Mouse (Mus musculus) CH12.LX (cell line): ENCODE measurements around the gene Fbxo39. TPM values are rescaled to one million over a fixed set of nuclear protein-coding genes. Genes with fewer than 3 reads are reported as not detected.
"Not testable (repeated sequence)": the region's sequence is repeated elsewhere in the genome, so short reads cannot be mapped to it uniquely, and the experiment has no call there.

ENCODE experiments used
- DNase-seq: peaks from one replicate; pipeline ENCODE4 v3.0.0-alpha.2; 2013; ENCODE audit errors: extremely low read depth
- H3K27ac ChIP-seq: 2 replicates; pipeline ENCODE4 v1.5.1; 2012; ENCODE audit warnings: low read depth, mild to moderate bottlenecking, control low read depth, moderate library complexity; ENCODE audit not compliant: insufficient read depth
- H3K27me3 ChIP-seq: replicated peaks from 2 replicates; pipeline ENCODE3; 2012; ENCODE audit warnings: inconsistent platforms
- H3K36me3 ChIP-seq, 2 experiments: replicated peaks in 1 of 2; 2 replicates each; pipeline versions ENCODE3 to v1.6.1; 2012; ENCODE audit warnings: inconsistent platforms in 1 of 2, low read length in 1 of 2, mild to moderate bottlenecking in 1 of 2, mixed read lengths in 1 of 2, moderate library complexity in 1 of 2; ENCODE audit not compliant: control insufficient read depth in 1 of 2, insufficient read depth in 1 of 2
- H3K4me1 ChIP-seq, 2 experiments: 2 replicates each; pipeline ENCODE4 v1.6.1; 2012; ENCODE audit warnings: inconsistent platforms in 1 of 2, moderate library complexity in 1 of 2; ENCODE audit not compliant: insufficient read depth in 2 of 2, control insufficient read depth in 1 of 2
- H3K4me2 ChIP-seq: 2 replicates; pipeline ENCODE4 v1.6.1; 2012; ENCODE audit warnings: low read depth, mild to moderate bottlenecking, control low read depth; ENCODE audit not compliant: poor library complexity, insufficient read depth, severe bottlenecking
- H3K4me3 ChIP-seq, 3 experiments: fragments of 150-350 bp in 1 of 3; sonication (generic) in 1 of 3; replicated peaks in 1 of 3; 2 replicates each; pipeline versions ENCODE3 to v1.5.1; 2011 to 2012; ENCODE audit warnings: low read depth in 2 of 3, low read length in 2 of 3, mild to moderate bottlenecking in 2 of 3, moderate library complexity in 2 of 3, control low read depth in 1 of 3, improper control_type of control experiment in 1 of 3, inconsistent platforms in 1 of 3, mixed read lengths in 1 of 3; ENCODE audit not compliant: poor library complexity in 1 of 3
- H3K79me2 ChIP-seq: replicated peaks from 2 replicates; pipeline ENCODE4 v1.6.1; 2012; ENCODE audit warnings: mild to moderate bottlenecking, moderate library complexity; ENCODE audit not compliant: control insufficient read depth, poor library complexity, insufficient read depth, severe bottlenecking; ENCODE audit errors: extremely low read depth
- H3K9ac ChIP-seq: 2 replicates; pipeline ENCODE4 v1.6.1; 2012; ENCODE audit warnings: low read depth, mild to moderate bottlenecking, control low read depth, moderate library complexity; ENCODE audit not compliant: insufficient read depth
- H3K9me3 ChIP-seq: replicated peaks from 2 replicates; pipeline ENCODE3; 2012; ENCODE audit warnings: low read length, inconsistent platforms, mixed read lengths
- CHD1 ChIP-seq: IDR thresholded peaks from 2 replicates; pipeline ENCODE4 v1.6.1; 2012; ENCODE audit warnings: low read depth, low read length, improper control_type of control experiment, inconsistent platforms
- CTCF ChIP-seq, 2 experiments: IDR thresholded peaks in 1 of 2; conservative IDR thresholded peaks in 1 of 2; 2 replicates each; pipeline ENCODE4 v1.5.1; 2011 to 2012; ENCODE audit warnings: low read depth in 2 of 2, low read length in 2 of 2, improper control_type of control experiment in 1 of 2, inconsistent platforms in 1 of 2, mild to moderate bottlenecking in 1 of 2, moderate library complexity in 1 of 2
- GABPA ChIP-seq: IDR thresholded peaks from 2 replicates; pipeline ENCODE4 v1.6.1; 2012; ENCODE audit warnings: low read depth, low read length, improper control_type of control experiment, inconsistent platforms; ENCODE audit not compliant: insufficient replicate concordance
- IRF4 ChIP-seq: IDR thresholded peaks from 2 replicates; pipeline ENCODE4 v1.6.1; 2014; ENCODE audit warnings: low read depth, mild to moderate bottlenecking, inconsistent platforms, low read length, improper control_type of control experiment
- MAX ChIP-seq: IDR thresholded peaks from 2 replicates; pipeline ENCODE4 v1.6.1; 2011; ENCODE audit warnings: low read length, improper control_type of control experiment
- MAZ ChIP-seq: IDR thresholded peaks from 2 replicates; pipeline ENCODE4 v1.6.1; 2012; ENCODE audit warnings: low read depth, mild to moderate bottlenecking, inconsistent platforms, low read length, improper control_type of control experiment, moderate library complexity
- MXI1 ChIP-seq: IDR thresholded peaks from 2 replicates; pipeline ENCODE4 v1.6.1; 2011; ENCODE audit warnings: mild to moderate bottlenecking, low read depth, low read length, improper control_type of control experiment
- MYC ChIP-seq: IDR thresholded peaks from 2 replicates; pipeline ENCODE4 v1.6.1; 2011; ENCODE audit warnings: low read depth, mild to moderate bottlenecking, improper control_type of control experiment, low read length
- NELFE ChIP-seq: IDR thresholded peaks from 2 replicates; pipeline ENCODE4 v1.6.1; 2011; ENCODE audit warnings: low read depth, low read length, improper control_type of control experiment
- NRF1 ChIP-seq: IDR thresholded peaks from 2 replicates; pipeline ENCODE4 v1.6.1; 2014; ENCODE audit warnings: low read depth, mild to moderate bottlenecking, inconsistent platforms, low read length, improper control_type of control experiment, moderate library complexity
- PAX5 ChIP-seq: IDR thresholded peaks from 2 replicates; pipeline ENCODE4 v1.6.1; 2012; ENCODE audit warnings: low read length, inconsistent platforms, mixed read lengths
- POLR2A ChIP-seq: IDR thresholded peaks from 2 replicates; pipeline ENCODE4 v1.6.1; 2011; ENCODE audit warnings: low read depth, mild to moderate bottlenecking, improper control_type of control experiment, low read length
- POLR2AphosphoS2 ChIP-seq: IDR thresholded peaks from 2 replicates; pipeline ENCODE4 v1.6.1; 2011; ENCODE audit warnings: low read depth, low read length, improper control_type of control experiment
- RAD21 ChIP-seq: IDR thresholded peaks from 2 replicates; pipeline ENCODE4 v1.6.1; 2011; ENCODE audit warnings: low read depth, mild to moderate bottlenecking, low read length, improper control_type of control experiment, moderate library complexity
- RCOR1 ChIP-seq: conservative IDR thresholded peaks from 2 replicates; pipeline ENCODE4 v1.6.1; 2012; ENCODE audit warnings: low read depth, mild to moderate bottlenecking, inconsistent platforms, low read length, improper control_type of control experiment
- SMC3 ChIP-seq: IDR thresholded peaks from 2 replicates; pipeline ENCODE4 v1.6.1; 2011; ENCODE audit warnings: low read depth, low read length, improper control_type of control experiment
- TCF12 ChIP-seq: IDR thresholded peaks from 2 replicates; pipeline ENCODE4 v1.6.1; 2014; ENCODE audit warnings: low read depth, mild to moderate bottlenecking, inconsistent platforms, low read length, improper control_type of control experiment
- USF1 ChIP-seq: IDR thresholded peaks from 2 replicates; pipeline ENCODE4 v1.6.1; 2014; ENCODE audit warnings: low read depth, mild to moderate bottlenecking, inconsistent platforms, low read length, improper control_type of control experiment
- ZC3H11A ChIP-seq: IDR thresholded peaks from 2 replicates; pipeline ENCODE4 v1.6.1; 2012; ENCODE audit warnings: low read depth, mild to moderate bottlenecking, inconsistent platforms, low read length, improper control_type of control experiment
- ZMIZ1 ChIP-seq: IDR thresholded peaks from 2 replicates; pipeline ENCODE4 v1.6.1; 2012; ENCODE audit warnings: low read depth, mild to moderate bottlenecking, inconsistent platforms, low read length, improper control_type of control experiment
- dilution Hi-C: fragments of 300-500 bp; cut with MboI; formaldehyde crosslinking; loops from 2 replicates; pipeline ENCODE4 v1.14.3; 2020; ENCODE audit warnings: low sequenced_read_pairs; ENCODE audit not compliant: extremely low pct_unique_long_range_greater_than_20kb, extremely low pct_ligation_motif_present
- in situ Hi-C: fragments of 300-500 bp; cut with MboI; formaldehyde crosslinking; loops from 3 replicates; pipeline ENCODE4 v1.14.3; 2019; ENCODE audit warnings: low sequenced_read_pairs, low pct_ligation_motif_present, low pct_unique_long_range_greater_than_20kb, mixed read lengths
- polyA plus RNA-seq: library from polyadenylated mRNA; unstranded; fragments of >175 nt; gene quantifications from 2 replicates; pipeline ENCODE4 v1.2.1, GENCODE M21; 2012; ENCODE audit warnings: low read depth; ENCODE audit not compliant: insufficient read length
- total RNA-seq, 2 experiments: library from RNA; depleted of rRNA; stranded (reverse); fragments of 300-350 nt in 1 of 2; fragments of >200 nt in 1 of 2; gene quantifications; 2 replicates each; pipeline ENCODE4 v1.2.3; 2012 to 2014

Fbxo39 gene
- total and polyA plus RNA-seq, 3 experiments: 0.13 TPM; not detected in 2

GRCm38 (mm10) chr11:72342549-72343237 lies 28.4 kb downstream of the Fbxo39 start:
- Histone ChIP-seq H3K9ac (no peak overlapping the region), H3K36me3 (no peaks in the 10 kb centered on the region), H3K27me3 (peaks cover 20% of the 10 kb centered on the region), H3K79me2 (no peaks in the 10 kb centered on the region), H3K4me1 (peaks cover 0 to 8% of the 10 kb centered on the region in 2 experiments; a peak in 2 of 4 replicates), H3K27ac (no peak overlapping the region), H3K4me2 (peak overlapping the region; percentile 4; the same call in 1 of the 2 replicates), H3K9me3 (peaks cover 2% of the 10 kb centered on the region), H3K4me3 (no peak overlapping the region)
- in situ Hi-C loops: loop anchor here (5.0 kb wide), 2 partner anchors 80 to 220 kb away; no protein-coding TSS in a partner anchor
- no peak for TF ChIP-seq CHD1
- no peak for TF ChIP-seq POLR2AphosphoS2
- TF ChIP-seq USF1: no peak
- TF ChIP-seq GABPA: no peak
- peak; percentile 81 for TF ChIP-seq MAX
- no peak for TF ChIP-seq RCOR1
- TF ChIP-seq POLR2A: no peak
- peak; percentile 72 for TF ChIP-seq RAD21
- TF ChIP-seq ZMIZ1: no peak
- TF ChIP-seq SMC3: peak; percentile 85
- TF ChIP-seq PAX5: no peak
- no peak for TF ChIP-seq NELFE
- no peak for TF ChIP-seq TCF12
- TF ChIP-seq ZC3H11A: no peak
- peak; percentile 75; the same call in 1 of the 2 replicates for TF ChIP-seq MYC
- peak; percentile 82 to 92 for TF ChIP-seq CTCF (conservative IDR thresholded peaks at IDR 0.05 in 1 of 2, IDR thresholded peaks at IDR 0.05 in 1 of 2; ENCODE audit: low read depth in 2 of 2, low read length in 2 of 2)
- no peak for TF ChIP-seq NRF1
- TF ChIP-seq MAZ: no peak
- no peak for TF ChIP-seq MXI1
- no peak for TF ChIP-seq IRF4
- dilution Hi-C loops: no loop called here
- DNase-seq: peak; percentile 79

- dilution Hi-C loops, H3K4me2 ChIP-seq, H3K36me3 ChIP-seq, DNase-seq, H3K4me3 ChIP-seq, H3K27ac ChIP-seq, H3K79me2 ChIP-seq, H3K9ac ChIP-seq, H3K4me1 ChIP-seq, H3K9me3 ChIP-seq: not testable (repeated sequence)
- peaks cover 20% of the 10 kb centered on the region for H3K27me3 ChIP-seq
- in situ Hi-C loops: loop anchor here (5.0 kb wide), 2 partner anchors 79 to 219 kb away; no protein-coding TSS in a partner anchor
These were observed 29.0 kb downstream of the Fbxo39 start for GRCm38 (mm10) chr11:72343238-72343625.
